Mouse (Mus musculus): Measurements from ENCODE around the gene Socs1. TPM values are rescaled to one million over a fixed set of nuclear protein-coding genes. Genes with fewer than 3 reads are reported as not detected.

Gene Socs1
- 1.6 TPM in 2 replicates for polyA plus RNA-seq (2015; fragmentation: Nextera tagmentation; extraction: Ambion mirVana)

DNA sequence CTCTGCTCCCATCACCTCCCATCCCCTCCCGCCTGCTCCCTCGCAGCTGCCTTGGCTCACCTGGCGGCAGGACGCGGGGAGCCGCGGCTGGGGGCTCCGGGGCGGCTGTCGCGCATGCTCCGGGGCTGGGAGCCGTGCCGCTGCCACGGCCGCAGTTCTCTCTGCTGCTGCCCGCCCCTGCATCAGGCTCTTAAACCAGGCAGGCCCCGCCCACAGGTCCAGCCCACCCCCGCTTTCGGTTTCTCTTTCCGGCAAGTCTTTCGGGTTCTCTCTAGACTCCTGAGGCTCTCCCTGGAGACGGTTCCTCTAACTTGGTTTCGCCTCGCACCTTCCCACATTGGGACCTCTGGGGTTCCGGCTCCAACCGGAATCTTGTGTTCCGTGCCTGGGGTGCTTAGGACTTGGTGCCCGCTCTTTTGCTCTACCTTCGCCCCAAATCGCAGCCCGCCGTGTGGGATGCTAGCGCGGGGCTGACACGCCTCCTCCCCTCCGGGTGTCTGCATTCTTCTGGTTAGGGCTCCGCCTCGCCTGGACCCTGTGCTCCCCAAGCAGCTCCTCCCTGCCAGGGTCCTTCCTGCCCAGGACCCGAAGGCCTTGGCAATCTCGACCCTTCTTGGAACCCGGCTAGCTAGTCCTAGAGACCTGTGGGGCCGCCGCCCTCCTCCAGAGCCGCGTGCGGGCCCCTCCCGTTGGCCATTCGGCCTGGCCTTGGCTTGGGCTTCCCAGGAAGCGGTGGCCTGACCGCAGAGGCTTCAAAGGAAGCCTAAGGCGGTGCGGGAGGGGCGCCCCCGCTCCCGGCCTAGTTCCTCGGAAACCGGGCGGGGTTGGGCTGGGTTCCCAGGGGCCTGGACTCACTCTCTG lies at the start of gene Socs1:
Socs1 (minus strand) TSS at position 166 of the 861 bp plus-strand sequence.
- H3K27ac ChIP-seq (ENCODE audit: low read depth): peak within 1 kb of the TSS; percentile 78
- peaks cover 8% of the 10 kb centered on the region; the same call in 1 of the 2 replicates for H3K27me3 ChIP-seq (ENCODE audit: insufficient read depth, low read length)
- peak within 1 kb of the TSS; percentile 84 for H3K9ac ChIP-seq (replicated peaks)
- H3K4me1 ChIP-seq (ENCODE audit: insufficient read depth): peaks cover 34% of the 10 kb centered on the region
- WGBS (ENCODE audit: insufficient replicate concordance): under 1% methylated on average over 59 of the region's 59 CpGs
- ATAC-seq (peak; percentile 83), DNase-seq (peak; percentile 94)
- TF ChIP-seq CTCF (IDR thresholded peaks at IDR 0.05; ENCODE audit: low read depth) (no peak), EP300 (IDR thresholded peaks at IDR 0.05; ENCODE audit: low read depth) (no peak)
- peak within 1 kb of the TSS; percentile 84 for H3K4me2 ChIP-seq (ENCODE audit: low read depth, low read length)
- H3K4me3 ChIP-seq (ENCODE audit: low read depth, low read length): peak within 1 kb of the TSS; percentile 96
- H3K36me3 ChIP-seq (replicated peaks; ENCODE audit: insufficient read depth, low read length): no peaks in the 10 kb centered on the region; the same call in 1 of the 2 replicates
- no peaks in the 10 kb centered on the region for H3K9me3 ChIP-seq (ENCODE audit: low read length)

DNA sequence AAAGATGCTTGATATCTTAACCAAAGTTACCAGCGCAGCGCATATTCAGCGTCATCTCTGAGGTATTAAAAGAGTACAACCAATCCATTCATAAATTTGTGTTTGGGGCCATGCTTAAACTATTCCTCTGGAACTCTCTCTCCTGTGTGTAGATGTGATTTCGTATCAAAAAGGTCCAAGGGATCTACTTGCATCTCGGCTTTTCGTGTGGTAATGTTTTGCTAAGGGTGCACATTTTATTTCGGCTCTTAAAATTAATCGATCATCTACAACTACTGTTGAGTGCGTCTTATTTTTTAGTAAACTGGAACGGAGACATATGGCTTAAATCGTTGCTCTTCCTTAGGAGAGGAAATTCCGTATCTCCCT lies 49.2 kb upstream of the Socs1 start:
- peak overlapping the region; percentile 70 for H3K4me3 ChIP-seq (ENCODE audit: low read depth, low read length)
- DNase-seq: no peak
- peak overlapping the region; percentile 77 for H3K9ac ChIP-seq (replicated peaks)
- no peaks in the 10 kb centered on the region for H3K27me3 ChIP-seq (ENCODE audit: insufficient read depth, low read length)
- 6% methylated on average over 12 of the region's 12 CpGs for WGBS (ENCODE audit: insufficient replicate concordance)
- no peaks in the 10 kb centered on the region for H3K9me3 ChIP-seq (ENCODE audit: low read length)
- no peak overlapping the region for H3K27ac ChIP-seq (ENCODE audit: low read depth)
- peak overlapping the region; percentile 98 for H3K4me2 ChIP-seq (ENCODE audit: low read depth, low read length)
- TF ChIP-seq CTCF (IDR thresholded peaks at IDR 0.05; ENCODE audit: low read depth) (no peak), EP300 (IDR thresholded peaks at IDR 0.05; ENCODE audit: low read depth) (no peak)
- peaks cover 26% of the 10 kb centered on the region for H3K4me1 ChIP-seq (ENCODE audit: insufficient read depth)
- ATAC-seq: no peak
- no peaks in the 10 kb centered on the region for H3K36me3 ChIP-seq (replicated peaks; ENCODE audit: insufficient read depth, low read length)

DNA sequence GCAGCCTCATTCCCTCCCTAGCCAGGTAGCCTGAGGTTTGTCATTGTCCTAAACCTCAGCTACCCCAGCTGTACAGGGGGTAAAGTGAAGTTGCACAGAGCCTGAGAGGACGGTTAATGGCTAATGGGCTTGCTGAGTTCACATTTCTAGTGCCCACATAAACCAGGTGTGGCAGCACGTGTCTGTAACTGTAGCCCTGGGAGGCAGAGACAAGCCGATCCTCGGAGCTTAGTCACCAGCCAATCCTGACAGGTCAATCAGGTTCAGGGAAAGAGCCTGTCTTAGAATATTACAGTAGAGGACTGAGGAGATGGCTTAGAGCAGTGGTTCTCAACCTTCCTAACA lies 43.1 kb upstream of the Socs1 start:
- H3K9me3 ChIP-seq (ENCODE audit: low read length): no peaks in the 10 kb centered on the region
- no peak overlapping the region for H3K4me2 ChIP-seq (ENCODE audit: low read depth, low read length)
- H3K36me3 ChIP-seq (replicated peaks; ENCODE audit: insufficient read depth, low read length): no peaks in the 10 kb centered on the region
- WGBS (ENCODE audit: insufficient replicate concordance): 74% methylated on average over 4 of the region's 4 CpGs
- no peak overlapping the region for H3K4me3 ChIP-seq (ENCODE audit: low read depth, low read length)
- TF ChIP-seq EP300 (IDR thresholded peaks at IDR 0.05; ENCODE audit: low read depth) (no peak), CTCF (IDR thresholded peaks at IDR 0.05; ENCODE audit: low read depth) (no peak)
- no peaks in the 10 kb centered on the region for H3K4me1 ChIP-seq (ENCODE audit: insufficient read depth)
- no peak overlapping the region for H3K9ac ChIP-seq (replicated peaks)
- H3K27ac ChIP-seq (ENCODE audit: low read depth): no peak overlapping the region
- ATAC-seq (no peak), DNase-seq (no peak)
- no peaks in the 10 kb centered on the region for H3K27me3 ChIP-seq (ENCODE audit: insufficient read depth, low read length)

GRCm38 (mm10) chr16:10827766-10828460 lies 42.6 kb upstream of the Socs1 start:
- no peaks in the 10 kb centered on the region for H3K9me3 ChIP-seq (ENCODE audit: low read length)
- 73% methylated on average over 7 of the region's 7 CpGs for WGBS (ENCODE audit: insufficient replicate concordance)
- ATAC-seq (no peak), DNase-seq (no peak)
- H3K4me3 ChIP-seq (ENCODE audit: low read depth, low read length): no peak overlapping the region
- H3K36me3 ChIP-seq (replicated peaks; ENCODE audit: insufficient read depth, low read length): no peaks in the 10 kb centered on the region
- H3K4me2 ChIP-seq (ENCODE audit: low read depth, low read length): no peak overlapping the region
- no peak overlapping the region for H3K9ac ChIP-seq (replicated peaks)
- no peak overlapping the region for H3K27ac ChIP-seq (ENCODE audit: low read depth)
- H3K27me3 ChIP-seq (ENCODE audit: insufficient read depth, low read length): no peaks in the 10 kb centered on the region
- H3K4me1 ChIP-seq (ENCODE audit: insufficient read depth): no peaks in the 10 kb centered on the region
- no peak for TF ChIP-seq CTCF (IDR thresholded peaks at IDR 0.05; ENCODE audit: low read depth)
- no peak for TF ChIP-seq EP300 (IDR thresholded peaks at IDR 0.05; ENCODE audit: low read depth)

GRCm38 (mm10) chr16:10827269-10827668 lies 41.9 kb upstream of the Socs1 start:
- no peak overlapping the region for H3K4me3 ChIP-seq (ENCODE audit: low read depth, low read length)
- no peak for ATAC-seq
- DNase-seq: no peak
- H3K27ac ChIP-seq (ENCODE audit: low read depth): peak overlapping the region; percentile 51; the same call in 1 of the 2 replicates
- no peaks in the 10 kb centered on the region for H3K9me3 ChIP-seq (ENCODE audit: low read length)
- WGBS (ENCODE audit: insufficient replicate concordance): 75% methylated on average over 9 of the region's 9 CpGs
- no peak for TF ChIP-seq EP300 (IDR thresholded peaks at IDR 0.05; ENCODE audit: low read depth)
- TF ChIP-seq CTCF (IDR thresholded peaks at IDR 0.05; ENCODE audit: low read depth): no peak
- no peaks in the 10 kb centered on the region for H3K4me1 ChIP-seq (ENCODE audit: insufficient read depth)
- H3K27me3 ChIP-seq (ENCODE audit: insufficient read depth, low read length): no peaks in the 10 kb centered on the region
- H3K9ac ChIP-seq (replicated peaks): no peak overlapping the region
- H3K4me2 ChIP-seq (ENCODE audit: low read depth, low read length): no peak overlapping the region
- no peaks in the 10 kb centered on the region for H3K36me3 ChIP-seq (replicated peaks; ENCODE audit: insufficient read depth, low read length)

GRCm38 (mm10) chr16:10825840-10826239 lies 40.5 kb upstream of the Socs1 start:
- 77% methylated on average over 4 of the region's 4 CpGs for WGBS (ENCODE audit: insufficient replicate concordance)
- DNase-seq: no peak
- no peak for ATAC-seq

More at GRCm38 (mm10) chr16:10825840-10826239, 40.5 kb upstream of the Socs1 start:
- Histone ChIP-seq H3K4me2 (ENCODE audit: low read depth, low read length) (no peak overlapping the region), H3K9me3 (ENCODE audit: low read length) (no peaks in the 10 kb centered on the region), H3K4me1 (ENCODE audit: insufficient read depth) (no peaks in the 10 kb centered on the region), H3K27ac (ENCODE audit: low read depth) (no peak overlapping the region), H3K4me3 (ENCODE audit: low read depth, low read length) (no peak overlapping the region), H3K36me3 (replicated peaks; ENCODE audit: insufficient read depth, low read length) (no peaks in the 10 kb centered on the region), H3K27me3 (ENCODE audit: insufficient read depth, low read length) (no peaks in the 10 kb centered on the region), H3K9ac (replicated peaks) (no peak overlapping the region)
- TF ChIP-seq CTCF (IDR thresholded peaks at IDR 0.05; ENCODE audit: low read depth): no peak
- TF ChIP-seq EP300 (IDR thresholded peaks at IDR 0.05; ENCODE audit: low read depth): no peak

Measured in liver, postnatal 0 days (tissue).